Mouse (Mus musculus) midbrain, embryonic 11.5 days (tissue): ENCODE data around the gene Mocs1. TPM values are rescaled to one million over a fixed set of nuclear protein-coding genes. Genes with fewer than 3 reads are reported as not detected.

Source experiments
- ATAC-seq: fragments of 200-750 bp; cut with Nextera tagmentation; 2 replicates; pipeline ENCODE4 v1.8.0; 2017; ENCODE audit warnings: moderate TSS enrichment, moderate library complexity; ENCODE audit not compliant: low FRiP score
- DNase-seq: peaks from one replicate; pipeline ENCODE4 v3.0.0; 2015; ENCODE audit warnings: low spot score; ENCODE audit errors: missing footprints
- H3K27ac ChIP-seq: fragments of 300-500 bp; sonication (generic); 2 replicates; pipeline ENCODE4 v1.5.1; 2014; ENCODE audit warnings: low read depth, low read length
- H3K27me3 ChIP-seq: fragments of 300-500 bp; sonication (generic); 2 replicates; pipeline ENCODE4 v1.6.1; 2014; ENCODE audit warnings: mild to moderate bottlenecking, low read length, moderate library complexity, mixed read lengths; ENCODE audit not compliant: control insufficient read depth, insufficient read depth
- H3K36me3 ChIP-seq: fragments of 300-500 bp; sonication (generic); 2 replicates; pipeline ENCODE4 v1.6.1; 2014; ENCODE audit warnings: mild to moderate bottlenecking, low read length, moderate library complexity, mixed read lengths; ENCODE audit not compliant: control insufficient read depth, insufficient read depth
- H3K4me1 ChIP-seq: fragments of 300-500 bp; sonication (generic); 2 replicates; pipeline ENCODE4 v1.6.1; 2014; ENCODE audit warnings: low read length; ENCODE audit not compliant: control insufficient read depth, insufficient read depth
- H3K4me2 ChIP-seq: fragments of 300-500 bp; sonication (generic); 2 replicates; pipeline ENCODE4 v1.6.1; 2014; ENCODE audit warnings: mild to moderate bottlenecking, moderate library complexity
- H3K4me3 ChIP-seq: fragments of 300-500 bp; sonication (generic); 2 replicates; pipeline ENCODE4 v1.5.1; 2014; ENCODE audit warnings: low read depth, low read length
- H3K9ac ChIP-seq: fragments of 300-500 bp; sonication (generic); 2 replicates; pipeline ENCODE4 v1.6.1; 2014; ENCODE audit warnings: low read length
- H3K9me3 ChIP-seq: fragments of 300-500 bp; sonication (generic); 2 replicates; pipeline ENCODE4 v1.6.1; 2016; ENCODE audit warnings: low read length; ENCODE audit not compliant: control insufficient read depth
- WGBS: fragments of 180-500 bp; shearing (Covaris S2); extraction: QIAGEN DNeasy Blood & Tissue Kit; methylation state at CpG from one replicate; pipeline ENCODE4 v1.1.7; 2014; 5-methylcytosine and 5-hydroxymethylcytosine counted together
- polyA plus RNA-seq: library from polyadenylated mRNA; unstranded; fragments of >200 nt; fragmentation: Nextera tagmentation; extraction: Ambion mirVana; gene quantifications from 2 replicates; pipeline ENCODE4 v1.2.1, GENCODE M21; 2014

The Mocs1 gene
- polyA plus RNA-seq, 1 experiment from 2014 or later, result 4.5 TPM

DNA sequence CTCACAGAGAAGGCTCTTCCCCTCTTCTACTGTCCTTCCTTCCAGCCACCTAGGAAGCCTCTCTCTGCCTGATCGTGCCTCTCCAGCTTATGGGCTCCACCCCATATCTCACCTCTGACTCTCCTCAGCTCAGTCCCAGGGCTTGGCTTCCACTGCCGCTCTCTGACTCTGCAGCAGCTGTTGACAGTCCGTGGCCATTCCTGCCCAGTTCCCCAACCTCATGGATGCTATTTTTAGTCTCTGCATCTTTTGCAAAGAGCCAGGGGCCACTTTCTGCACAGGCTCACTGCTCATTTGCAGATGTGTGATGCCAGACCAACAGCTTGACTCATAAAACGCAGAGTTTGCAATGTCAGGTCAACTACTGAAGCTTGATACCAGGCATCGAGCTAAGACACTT, 60.9 kb downstream of the Mocs1 start:
- H3K27me3 ChIP-seq, result no peaks in the 10 kb centered on the region
- H3K4me2 ChIP-seq, result no peak overlapping the region
- no peaks in the 10 kb centered on the region for H3K36me3 ChIP-seq
- no peaks in the 10 kb centered on the region for H3K9me3 ChIP-seq
- H3K4me1 ChIP-seq, result no peaks in the 10 kb centered on the region
- DNase-seq, result no peak
- 92% methylated on average over 5 of the region's 5 CpGs for WGBS
- no peak for ATAC-seq
- H3K9ac ChIP-seq, result no peak overlapping the region
- H3K27ac ChIP-seq, result no peak overlapping the region
- H3K4me3 ChIP-seq, result no peak overlapping the region

DNA sequence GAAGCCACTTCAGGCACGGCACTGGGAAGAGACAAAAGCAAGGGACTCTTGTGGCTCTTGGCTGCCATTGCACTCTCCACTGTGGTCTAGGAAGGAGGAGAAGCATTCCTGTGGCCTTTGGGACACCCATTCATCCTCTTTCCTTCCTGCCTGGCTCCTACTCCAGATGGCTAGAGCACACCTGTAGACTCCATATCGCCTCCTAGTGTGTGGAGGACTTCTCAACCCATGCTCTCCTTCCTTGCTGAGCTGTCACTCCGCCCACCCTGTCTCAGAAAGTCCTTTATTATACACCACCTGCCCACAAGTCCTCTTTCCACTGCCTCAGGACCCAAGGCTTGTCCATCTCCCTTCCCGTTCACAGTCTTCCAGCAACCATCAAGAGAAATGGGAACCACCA, 65.1 kb downstream of the Mocs1 start:
- H3K36me3 ChIP-seq, result no peaks in the 10 kb centered on the region
- WGBS, result 92% methylated on average over 4 of the region's 4 CpGs

DNA sequence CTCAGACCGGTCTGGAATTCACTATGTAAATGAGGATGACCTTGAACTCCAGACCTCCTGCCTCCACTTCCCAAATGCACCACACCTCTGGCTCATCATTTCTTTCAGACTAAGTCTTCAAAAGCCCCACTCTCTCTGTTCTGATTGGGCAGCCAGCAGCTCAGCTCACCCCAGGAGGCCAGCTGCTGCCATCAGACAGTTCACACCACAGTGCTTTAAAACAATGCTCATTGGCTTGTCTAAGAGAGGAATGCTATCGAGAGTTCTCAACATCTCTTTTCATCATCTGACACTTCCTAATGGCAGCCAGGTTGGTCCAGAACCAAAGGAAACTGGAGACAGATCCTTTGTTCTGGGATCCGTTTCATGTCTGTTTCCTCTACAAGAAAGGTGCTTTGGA, 70.0 kb downstream of the Mocs1 start:
- Histone ChIP-seq H3K27me3 (no peaks in the 10 kb centered on the region), H3K4me3 (no peak overlapping the region), H3K4me2 (no peak overlapping the region), H3K9me3 (no peaks in the 10 kb centered on the region), H3K9ac (no peak overlapping the region), H3K36me3 (no peaks in the 10 kb centered on the region), H3K27ac (no peak overlapping the region), H3K4me1 (no peaks in the 10 kb centered on the region)
- 63% methylated on average over 3 of the region's 3 CpGs for WGBS
- DNase-seq, result no peak
- ATAC-seq, result no peak

More for the DNA sequence above, 65.1 kb downstream of the Mocs1 start:
- H3K4me1 ChIP-seq, result no peaks in the 10 kb centered on the region
- H3K4me3 ChIP-seq, result no peak overlapping the region
- no peak overlapping the region for H3K4me2 ChIP-seq
- DNase-seq, result no peak
- H3K9me3 ChIP-seq, result no peaks in the 10 kb centered on the region
- H3K27ac ChIP-seq, result no peak overlapping the region
- no peak overlapping the region for H3K9ac ChIP-seq
- H3K27me3 ChIP-seq, result no peaks in the 10 kb centered on the region
- ATAC-seq, result no peak

DNA sequence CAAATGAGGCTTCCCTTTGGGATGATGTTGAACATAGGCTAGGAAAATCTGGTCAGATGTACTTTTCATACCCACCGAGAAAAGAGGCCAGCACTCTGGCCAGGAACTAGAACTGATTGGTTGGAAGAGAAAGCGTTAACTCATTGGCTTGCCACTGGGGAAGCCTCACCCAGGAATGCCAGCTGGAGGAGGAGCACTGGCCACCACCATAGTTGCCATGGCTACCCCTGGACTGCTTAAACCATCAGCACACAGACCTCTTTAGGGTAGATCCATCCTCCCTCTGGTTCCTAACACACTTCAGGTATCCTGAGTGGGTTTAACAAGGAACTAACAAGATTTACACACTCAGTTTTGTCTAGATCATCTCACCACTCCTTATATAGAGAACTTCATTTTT, 71.5 kb downstream of the Mocs1 start:
- Histone ChIP-seq H3K4me3 (no peak overlapping the region), H3K4me1 (no peaks in the 10 kb centered on the region), H3K36me3 (no peaks in the 10 kb centered on the region), H3K4me2 (no peak overlapping the region), H3K27me3 (no peaks in the 10 kb centered on the region), H3K27ac (no peak overlapping the region), H3K9ac (no peak overlapping the region), H3K9me3 (no peaks in the 10 kb centered on the region)
- ATAC-seq, result no peak
- 88% methylated on average over 2 of the region's 2 CpGs for WGBS
- DNase-seq, result no peak

DNA sequence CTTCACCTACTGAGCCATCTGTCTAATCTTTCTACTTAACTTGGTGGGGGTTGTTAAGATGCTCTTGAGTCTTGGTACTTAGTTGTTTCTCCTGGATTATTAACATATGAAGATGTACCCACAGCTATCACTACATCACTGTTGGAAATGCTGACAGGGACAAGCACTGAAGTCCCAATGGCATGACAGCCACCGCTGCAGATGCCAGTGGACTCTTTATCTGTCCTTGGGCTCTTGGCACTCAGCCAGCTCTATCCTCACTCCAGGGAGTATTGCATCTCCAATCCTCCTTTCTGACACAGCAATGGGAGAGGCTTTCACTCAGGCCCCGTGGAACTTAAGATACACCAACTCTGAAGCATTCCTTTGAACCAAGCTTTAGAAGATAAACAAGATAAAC, 72.1 kb downstream of the Mocs1 start:
- DNase-seq (no peak), ATAC-seq (no peak)
- H3K4me1 ChIP-seq, result no peaks in the 10 kb centered on the region
- H3K9me3 ChIP-seq, result no peaks in the 10 kb centered on the region
- WGBS, result 82% methylated on average over 2 of the region's 2 CpGs
- no peak overlapping the region for H3K4me2 ChIP-seq
- H3K36me3 ChIP-seq, result no peaks in the 10 kb centered on the region
- H3K27ac ChIP-seq, result no peak overlapping the region
- no peak overlapping the region for H3K4me3 ChIP-seq
- no peaks in the 10 kb centered on the region for H3K27me3 ChIP-seq
- no peak overlapping the region for H3K9ac ChIP-seq

DNA sequence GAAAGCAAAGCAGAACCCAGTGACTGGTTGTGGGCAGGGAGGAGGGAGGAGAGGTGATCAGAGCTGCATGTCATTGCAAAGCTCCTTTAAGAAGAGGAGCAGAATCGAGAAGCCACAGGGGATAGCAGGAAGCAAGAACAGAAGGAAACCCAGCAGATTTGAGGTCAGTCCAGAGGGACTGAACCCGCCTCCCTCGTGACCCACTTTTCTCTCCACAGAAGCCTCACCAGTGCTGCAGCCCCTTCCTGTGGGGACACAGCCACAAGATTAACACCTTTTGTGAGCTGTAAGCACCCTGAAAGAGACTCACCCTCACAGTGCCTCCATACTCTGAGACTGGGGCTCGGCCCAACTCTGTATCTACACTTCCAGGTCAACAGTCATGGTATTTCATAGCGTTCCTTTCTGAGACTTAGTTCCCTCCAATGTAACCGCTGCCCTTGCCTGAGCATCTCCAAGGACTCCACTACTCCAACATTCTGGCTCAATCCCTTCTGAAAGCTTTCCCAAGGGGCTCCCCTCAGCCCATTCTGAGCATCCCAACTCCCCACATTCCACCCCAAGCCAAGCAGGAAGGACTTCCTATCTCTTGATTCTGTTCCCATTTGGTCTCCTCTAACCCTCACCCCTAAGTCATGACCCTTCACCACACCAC, 75.2 kb downstream of the Mocs1 start:
- H3K4me1 ChIP-seq, result no peaks in the 10 kb centered on the region
- no peak overlapping the region for H3K4me3 ChIP-seq
- H3K36me3 ChIP-seq, result no peaks in the 10 kb centered on the region
- no peak overlapping the region for H3K27ac ChIP-seq
- no peak overlapping the region for H3K9ac ChIP-seq
- no peaks in the 10 kb centered on the region for H3K27me3 ChIP-seq
- 76% methylated on average over 6 of the region's 6 CpGs for WGBS
- no peak for ATAC-seq
- no peak overlapping the region for H3K4me2 ChIP-seq
- DNase-seq, result no peak
- H3K9me3 ChIP-seq, result no peaks in the 10 kb centered on the region

Other genes starting within 250 kb of the Mocs1 start
- 0.82 and 1.1 TPM in 2 replicates for gene Daam2, start 136.0 kb downstream of the Mocs1 start, polyA plus RNA-seq
- gene Kif6, start 186.8 kb downstream of the Mocs1 start, polyA plus RNA-seq, result 1.6 and 2.1 TPM in 2 replicates